Mouse (Mus musculus) fibroblast of lung, adult 2 months (primary cell): ENCODE data around the gene Cryab.

Source experiments
- DNase-seq: peaks from one replicate; pipeline ENCODE4 v3.0.0-alpha.2; 2011; ENCODE audit warnings: low read depth

The Cryab gene

DNA sequence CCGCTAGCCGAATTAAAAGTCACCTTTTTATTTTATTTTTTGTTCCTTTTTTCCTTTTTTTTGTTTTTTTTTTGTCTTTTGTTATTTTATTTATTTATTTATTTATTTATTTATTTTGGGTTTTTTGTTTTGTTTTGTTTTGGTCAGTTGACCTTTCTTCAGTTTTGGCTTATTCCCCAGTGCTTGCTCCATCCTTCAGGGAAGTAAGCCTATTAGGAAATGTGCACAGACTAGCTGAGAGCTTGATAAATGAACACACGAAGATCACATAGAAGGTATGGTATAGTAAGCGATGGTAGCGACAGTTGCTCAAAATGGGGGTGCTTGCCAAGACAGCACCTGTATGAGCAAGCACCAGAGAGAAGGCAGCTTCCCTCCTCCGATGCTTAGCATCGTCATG is 46.5 kb downstream of the Cryab start:
- DNase-seq = no peak

DNA sequence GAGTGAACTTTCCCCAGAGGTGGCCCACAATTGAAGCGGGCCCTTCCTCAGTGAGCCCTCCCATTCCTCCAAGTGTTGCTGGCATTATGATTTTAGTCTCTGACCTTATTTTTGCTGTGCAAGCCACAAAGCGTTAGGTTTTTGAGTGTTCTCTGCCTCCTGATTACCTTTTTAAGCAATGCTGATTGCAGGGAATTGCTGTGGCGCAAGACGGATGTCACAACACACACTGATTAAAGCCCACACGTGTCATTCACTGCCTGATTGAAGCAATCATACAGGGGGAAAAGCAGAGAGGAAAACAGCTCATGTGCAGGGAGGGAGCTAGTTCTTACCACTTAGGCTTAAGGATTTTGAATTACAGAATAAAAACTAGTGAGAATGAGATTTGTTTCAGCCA is 47.2 kb downstream of the Cryab start:
- DNase-seq = no peak

DNA sequence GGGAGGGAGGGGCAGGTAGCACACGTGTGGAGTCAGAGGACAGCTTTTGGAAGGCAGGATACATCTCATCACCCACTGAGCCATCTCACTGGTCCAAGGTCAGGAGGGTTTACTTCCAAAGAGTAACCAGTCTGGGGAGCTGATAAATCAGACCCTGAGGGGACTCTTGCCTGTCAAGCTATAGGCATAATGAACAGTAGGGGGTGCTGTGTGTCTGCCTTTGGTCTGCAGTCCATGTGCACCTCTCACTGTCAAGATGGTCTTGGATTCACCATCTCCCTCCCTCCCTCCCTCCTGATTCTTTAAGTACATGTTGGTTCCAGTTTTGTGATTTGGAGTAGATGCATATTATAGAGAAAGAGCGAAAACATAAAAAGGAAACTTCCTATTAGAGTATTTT is 49.9 kb downstream of the Cryab start:
- DNase-seq = peak; percentile 5

DNA sequence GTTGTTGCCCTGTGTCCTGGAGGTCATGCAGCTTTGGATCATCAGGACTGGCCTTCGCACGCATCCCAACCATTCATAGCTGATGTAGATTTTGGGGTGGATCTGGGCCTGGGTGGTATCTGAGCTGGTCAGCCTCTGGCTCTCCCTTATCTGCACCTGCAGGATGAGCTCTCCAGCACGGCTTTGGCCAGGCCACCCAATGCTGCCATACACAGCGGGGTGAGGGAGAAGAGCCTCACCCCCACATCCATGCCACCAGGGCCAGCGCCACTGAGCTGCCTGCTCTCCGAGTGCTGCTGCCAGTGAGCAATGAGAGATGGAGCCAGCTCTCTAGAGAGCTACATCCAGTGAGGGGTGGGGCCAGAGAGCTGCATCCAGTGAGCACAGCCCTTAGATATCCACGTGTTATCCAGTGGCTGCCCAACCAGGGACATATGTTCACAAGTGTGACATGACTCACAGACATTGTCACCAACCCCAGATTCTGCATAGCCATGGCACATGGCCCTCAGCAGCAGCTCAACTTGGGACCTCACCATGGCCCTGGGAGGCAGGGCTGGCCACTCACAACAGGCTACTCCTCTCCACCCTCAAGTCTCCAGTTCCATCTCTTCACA is 52.0 kb downstream of the Cryab start:
- DNase-seq = no peak
